Mouse (Mus musculus) embryo, embryonic 10.5 days (tissue): Measurements from ENCODE around the gene Cd300e.

Experiments used
- DNase-seq: peaks from one replicate; pipeline ENCODE4 v3.0.0-alpha.2; 2015; ENCODE audit warnings: low spot score

Cd300e gene

DNA sequence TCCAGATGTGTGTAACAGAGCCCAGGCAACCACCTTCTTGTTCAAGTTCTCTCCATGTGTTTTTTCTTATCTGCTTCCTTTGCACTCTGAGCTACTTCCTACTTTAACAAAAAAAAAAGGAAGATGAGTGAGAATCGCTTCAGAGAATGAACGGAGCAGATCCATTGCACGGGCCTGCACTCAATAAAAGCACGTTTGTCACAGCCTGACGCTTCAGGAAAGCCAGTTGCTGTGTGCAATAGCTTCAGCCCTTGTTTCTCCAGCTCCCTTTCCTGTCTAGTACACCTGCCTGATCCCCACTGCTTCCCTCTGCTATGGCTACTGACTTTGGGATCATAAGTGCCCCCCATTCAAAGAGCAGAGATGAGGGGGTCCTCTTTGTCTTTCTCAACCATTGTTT is at the start of gene Cd300e:
TSS of gene Cd300e (minus strand) at position 101 of the 400 bp plus-strand sequence.
- no peak for DNase-seq

DNA sequence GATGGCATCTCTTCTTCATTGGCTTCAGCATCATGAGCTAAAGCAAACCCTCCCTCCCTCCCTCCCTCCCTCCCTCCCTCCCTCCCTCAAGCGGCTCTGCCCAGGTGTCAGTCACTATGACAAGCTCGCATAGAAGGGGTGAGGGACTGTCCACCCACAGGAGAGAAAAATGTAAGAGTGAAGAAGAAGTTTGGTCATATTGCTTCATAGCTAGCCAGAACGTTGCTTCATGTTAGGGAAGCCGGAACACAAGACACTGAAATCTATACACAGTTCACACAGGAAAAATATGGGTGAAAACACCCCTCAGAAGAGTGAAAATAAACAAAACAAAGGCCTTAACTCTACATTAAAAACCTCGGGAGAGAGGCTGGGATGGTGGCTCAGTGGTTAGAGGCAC is 48.3 kb upstream of the Cd300e start:
- no peak for DNase-seq

DNA sequence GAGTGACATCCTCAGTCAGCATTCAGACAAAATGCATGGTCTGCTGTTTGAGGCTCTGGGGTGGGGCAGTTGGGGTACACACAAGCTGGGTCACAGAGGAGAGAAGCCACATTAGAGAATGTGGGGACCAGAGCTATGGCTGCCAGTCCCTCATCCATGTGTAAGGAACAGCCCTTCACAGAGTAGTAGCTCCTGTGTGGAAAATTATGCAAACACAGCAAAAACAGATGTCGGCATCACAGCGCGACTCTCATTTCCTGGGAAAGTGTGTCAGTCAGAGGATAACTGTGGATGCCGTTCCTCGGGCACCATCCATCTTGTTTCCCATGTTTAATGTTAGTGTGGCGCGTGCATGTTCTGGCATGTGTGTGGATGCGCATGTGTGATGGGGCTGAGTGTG is 46.2 kb upstream of the Cd300e start:
- DNase-seq = no peak

DNA sequence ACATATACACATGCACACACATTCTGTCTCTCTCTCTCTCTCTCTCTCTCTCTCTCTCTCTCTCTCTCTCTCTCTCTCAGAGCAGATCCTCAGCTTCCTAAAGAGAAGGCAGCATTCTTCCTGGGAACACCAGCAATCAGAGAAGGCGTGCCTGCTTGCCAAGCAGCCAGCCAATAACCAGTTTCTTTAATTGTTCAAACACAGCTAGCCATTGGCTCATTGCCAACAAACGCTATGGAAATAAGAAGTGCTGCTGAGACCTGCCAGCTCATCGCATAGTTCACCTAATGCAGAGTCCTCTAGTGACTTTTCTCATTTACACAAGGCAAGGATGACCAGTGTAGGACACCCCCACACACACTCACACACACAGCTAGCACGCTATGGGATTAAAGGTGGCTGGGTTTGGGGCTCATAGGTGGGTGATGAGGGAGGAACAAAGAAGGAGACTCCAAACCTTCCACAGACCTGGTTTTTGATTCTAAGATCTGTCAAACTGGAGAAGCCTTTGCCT is 45.5 kb upstream of the Cd300e start:
- no peak for DNase-seq

DNA sequence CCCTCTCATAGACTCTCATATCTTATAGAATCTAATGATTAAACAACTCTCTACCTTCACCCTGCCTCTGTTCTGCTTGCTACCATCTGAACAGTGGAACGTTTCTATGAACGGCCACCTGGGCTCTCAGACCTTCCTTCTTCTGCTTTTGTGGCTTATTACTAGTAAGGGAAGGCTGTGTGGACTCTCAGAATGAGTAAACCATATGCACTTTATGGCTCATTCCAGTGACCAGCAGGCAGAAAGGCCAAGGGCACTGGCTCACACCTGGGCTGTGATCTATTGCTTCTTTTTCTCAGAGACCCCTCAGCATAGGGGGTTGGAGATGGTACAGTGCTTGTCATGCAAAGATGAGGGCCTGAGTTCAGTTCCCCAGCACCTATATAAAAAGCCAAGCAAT is 44.7 kb upstream of the Cd300e start:
- DNase-seq = no peak

DNA sequence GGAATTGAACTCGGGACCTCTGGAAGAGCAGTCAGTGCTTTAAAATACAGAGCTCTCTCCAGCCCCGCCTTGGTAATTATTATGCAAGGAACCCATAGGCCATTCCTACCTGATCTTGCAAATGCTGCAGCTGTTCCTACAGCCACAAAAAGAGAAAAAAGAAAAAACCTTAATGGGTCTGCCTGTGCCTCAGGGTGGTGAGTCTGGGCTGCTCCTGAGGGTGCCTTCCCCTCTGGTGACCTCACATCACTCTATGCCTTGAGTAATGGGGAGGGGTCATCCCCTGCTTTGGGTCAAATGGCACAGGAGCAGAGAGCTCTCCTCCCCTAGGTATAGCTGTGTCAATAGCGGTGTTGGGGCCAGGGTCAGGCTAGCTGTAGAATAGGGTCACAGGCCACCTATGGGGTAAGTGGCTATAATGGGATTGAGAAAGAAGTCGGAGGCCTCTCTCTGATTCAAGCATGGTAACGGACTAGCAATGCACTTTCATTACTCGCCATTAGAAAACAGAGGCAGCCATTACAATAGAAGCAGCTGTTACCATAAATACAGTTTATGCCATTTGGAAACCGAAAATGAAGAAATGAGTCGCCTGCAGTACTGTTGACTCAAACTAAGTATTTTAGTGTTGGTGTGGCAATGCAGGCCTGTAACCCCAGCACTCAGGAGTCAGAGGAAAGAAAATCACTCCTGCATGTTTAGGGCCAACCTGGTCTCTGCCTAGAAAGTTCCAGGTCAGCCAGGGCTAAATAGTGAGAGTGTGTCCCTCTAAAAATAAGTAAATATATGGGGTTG is 43.0 kb upstream of the Cd300e start:
- DNase-seq = no peak

DNA sequence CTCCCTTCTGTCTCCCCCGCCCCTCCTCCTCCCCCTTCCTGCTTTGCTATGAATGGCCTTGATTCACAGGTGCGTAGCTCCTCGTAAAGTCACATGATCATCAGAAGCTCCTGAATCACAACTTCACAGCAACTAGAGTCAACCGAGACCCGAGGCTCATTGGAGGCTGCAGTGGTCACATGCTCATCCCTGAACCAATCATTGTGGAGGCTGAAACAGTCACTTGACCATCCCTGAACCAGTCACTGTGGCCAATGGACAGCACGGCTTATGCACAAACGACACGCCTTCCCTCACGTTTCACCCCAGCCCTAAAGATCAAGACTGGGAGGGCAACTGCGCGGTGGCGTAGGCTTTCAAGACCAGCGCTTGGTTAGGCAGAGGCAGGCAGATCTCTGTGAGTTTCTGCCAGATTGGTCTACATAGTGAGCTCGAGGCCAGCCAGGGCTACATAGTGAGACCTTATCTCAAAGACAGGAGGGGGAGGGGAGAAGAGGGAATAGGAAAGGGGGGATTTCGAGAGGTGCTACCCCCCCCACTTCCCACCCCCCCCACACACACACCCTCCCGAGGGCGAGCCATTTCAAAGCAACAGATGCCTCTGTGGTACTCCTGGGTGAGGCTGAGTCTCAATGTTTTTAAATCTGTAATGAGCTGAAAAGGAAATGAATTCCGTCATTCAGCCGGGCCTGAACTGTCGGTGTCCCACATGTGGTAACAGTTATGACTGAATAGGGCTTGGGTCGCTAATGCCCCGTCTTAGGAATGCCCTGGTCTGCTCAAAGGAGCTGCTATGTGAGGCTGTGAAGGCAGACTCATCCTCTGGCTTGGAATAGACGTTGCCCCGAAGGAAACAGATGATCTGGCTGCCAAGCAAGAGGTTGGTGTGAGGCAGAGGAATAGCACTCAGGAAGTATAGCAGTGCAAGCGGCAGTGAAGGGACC is 41.8 kb upstream of the Cd300e start:
- peak; percentile 71 for DNase-seq

DNA sequence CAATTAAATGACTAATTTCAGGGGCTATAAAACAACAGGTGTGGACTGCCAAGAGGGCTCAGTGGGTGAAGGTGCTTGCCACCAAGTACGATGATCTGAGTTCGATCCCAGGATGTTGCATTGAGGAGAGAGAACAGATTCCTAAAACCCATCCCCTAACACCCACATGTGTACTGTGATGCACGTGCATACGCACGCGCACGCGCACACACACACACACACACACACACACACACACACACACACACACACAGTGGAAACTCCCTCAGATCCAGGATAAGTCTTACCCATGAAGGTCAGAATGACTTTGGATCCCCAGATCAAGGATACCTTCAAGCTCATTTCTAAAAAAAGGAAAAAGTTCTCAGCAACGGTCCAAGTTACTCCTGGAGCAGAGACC is 40.1 kb upstream of the Cd300e start:
- DNase-seq = no peak

DNA sequence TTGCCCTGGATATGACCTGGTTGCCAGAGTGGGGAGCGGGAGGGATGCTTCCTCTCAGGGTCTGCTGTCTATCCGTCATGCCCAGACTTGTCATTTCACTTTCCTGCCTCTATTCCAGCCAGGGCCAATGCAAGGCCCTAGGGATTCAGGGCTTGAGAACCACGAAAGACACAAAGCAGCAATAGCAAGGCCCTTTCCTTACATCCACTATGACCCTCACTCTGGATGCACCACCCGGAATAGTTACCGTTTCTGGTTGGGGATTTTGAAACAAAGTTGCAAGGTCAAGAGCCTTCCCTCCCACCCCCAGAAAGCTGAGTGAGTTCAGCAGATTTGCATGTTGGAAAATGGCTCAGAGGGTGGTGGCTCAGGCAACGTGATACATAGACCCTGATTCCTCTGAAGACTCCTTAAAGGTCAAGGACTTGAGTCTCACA is 39.7 kb upstream of the Cd300e start:
- DNase-seq = peak; percentile 46

DNA sequence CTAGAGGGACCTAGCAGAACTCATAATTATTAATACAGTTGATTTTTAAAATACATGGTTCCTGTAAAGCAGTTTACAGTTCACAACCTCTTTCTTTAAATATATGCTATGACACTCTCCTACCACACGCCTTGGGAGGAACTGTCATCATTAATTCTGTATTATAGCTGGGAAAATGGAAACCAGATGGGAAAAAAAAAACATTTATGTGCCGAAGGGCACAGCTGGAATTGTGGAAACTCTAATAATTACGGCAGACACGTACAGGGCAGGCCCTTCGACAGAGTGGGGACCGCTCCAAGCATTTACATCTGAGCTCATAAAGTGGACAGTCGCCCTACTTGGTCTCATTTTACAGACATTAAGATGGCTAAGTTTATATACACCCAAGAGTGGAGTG is 38.8 kb upstream of the Cd300e start:
- DNase-seq = peak; percentile 64

DNA sequence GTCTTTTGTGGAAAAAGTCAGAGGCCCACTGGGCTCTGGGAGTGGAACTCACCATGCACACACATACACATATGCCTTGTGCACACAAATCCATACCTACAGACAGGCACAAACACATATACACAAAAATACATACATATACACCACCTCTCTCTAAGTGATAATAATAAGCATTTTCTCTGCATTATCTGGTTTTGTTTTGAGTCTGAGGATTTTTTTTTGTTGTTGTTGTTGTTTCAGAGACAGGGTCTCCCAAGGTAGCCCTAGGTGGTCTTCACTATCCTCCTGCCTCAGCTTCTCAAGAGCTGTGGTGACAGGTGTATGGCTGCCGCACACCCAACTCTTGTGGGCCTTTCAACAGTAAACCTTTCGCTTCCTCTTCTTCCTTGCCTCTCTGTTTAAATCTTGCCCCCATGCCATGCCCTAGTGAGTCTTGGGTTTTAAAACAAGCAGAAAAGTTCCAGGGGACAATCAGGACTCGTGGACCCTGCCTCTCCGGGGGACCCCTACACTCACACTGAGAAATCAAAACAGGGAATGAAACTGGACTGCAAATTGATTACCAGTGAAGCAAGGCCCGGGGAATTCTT is 38.1 kb upstream of the Cd300e start:
- no peak for DNase-seq

DNA sequence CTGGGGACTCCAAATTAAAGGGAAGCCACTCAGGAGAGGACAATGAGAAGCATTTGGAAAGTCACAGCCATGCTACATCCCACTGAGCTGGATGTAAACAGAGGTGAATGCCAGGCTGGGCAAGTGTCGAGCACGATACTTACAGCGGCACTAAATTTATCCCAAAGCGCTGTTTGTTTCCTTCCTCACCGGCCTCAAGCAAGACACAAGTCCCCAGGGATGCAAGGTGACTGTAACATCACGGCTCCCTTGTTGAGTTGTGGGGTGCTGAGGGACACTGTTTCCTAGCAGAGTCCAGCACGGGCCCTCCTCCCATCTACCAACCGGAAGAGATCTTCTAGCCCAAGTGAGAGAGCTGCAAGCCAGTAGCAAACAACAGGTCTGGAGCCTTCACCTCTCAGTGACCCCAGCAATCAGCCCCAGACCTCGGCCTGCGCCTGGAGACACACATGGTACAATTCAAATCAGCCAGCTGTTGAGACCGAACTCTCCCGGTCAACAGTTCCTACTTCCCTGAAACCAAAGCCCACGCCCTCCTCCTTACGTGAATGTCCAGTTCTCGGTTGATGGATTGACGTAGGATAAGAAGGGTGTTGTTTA is 37.4 kb upstream of the Cd300e start:
- DNase-seq = peak; percentile 80

DNA sequence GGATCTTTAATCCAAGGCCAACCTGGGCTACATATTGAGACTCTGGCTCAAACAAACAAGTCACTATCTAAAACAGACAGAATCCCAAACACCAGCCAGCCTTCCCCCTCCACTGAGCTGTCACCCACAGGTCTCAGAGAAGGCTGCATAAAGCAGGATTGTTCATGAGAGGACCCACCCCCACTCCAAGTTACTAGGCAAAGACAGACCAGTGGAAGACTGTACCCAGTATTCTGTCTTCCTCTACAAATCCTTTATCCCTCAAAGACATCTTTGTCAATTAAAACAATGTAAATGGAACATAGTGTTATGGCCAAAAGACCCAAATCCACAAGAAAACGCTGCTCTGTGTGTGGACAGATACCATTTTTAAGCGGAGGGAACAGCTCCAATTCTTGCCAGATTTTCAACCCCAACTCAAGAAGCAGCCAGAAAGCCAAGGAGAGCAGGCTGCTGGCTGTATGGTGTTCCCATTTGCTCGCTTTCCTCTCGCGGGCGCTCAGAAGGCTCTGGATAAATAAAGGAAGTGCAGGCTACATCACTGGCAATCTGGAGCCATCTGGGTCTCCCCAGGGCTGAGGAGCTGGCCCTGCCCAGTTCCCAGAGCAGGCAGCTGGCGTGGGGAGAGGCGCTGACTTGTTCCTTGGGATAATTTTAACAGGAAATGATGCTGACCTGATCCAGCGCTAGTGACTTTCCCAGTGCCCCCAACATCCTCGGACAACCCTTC is 36.4 kb upstream of the Cd300e start:
- DNase-seq = no peak

DNA sequence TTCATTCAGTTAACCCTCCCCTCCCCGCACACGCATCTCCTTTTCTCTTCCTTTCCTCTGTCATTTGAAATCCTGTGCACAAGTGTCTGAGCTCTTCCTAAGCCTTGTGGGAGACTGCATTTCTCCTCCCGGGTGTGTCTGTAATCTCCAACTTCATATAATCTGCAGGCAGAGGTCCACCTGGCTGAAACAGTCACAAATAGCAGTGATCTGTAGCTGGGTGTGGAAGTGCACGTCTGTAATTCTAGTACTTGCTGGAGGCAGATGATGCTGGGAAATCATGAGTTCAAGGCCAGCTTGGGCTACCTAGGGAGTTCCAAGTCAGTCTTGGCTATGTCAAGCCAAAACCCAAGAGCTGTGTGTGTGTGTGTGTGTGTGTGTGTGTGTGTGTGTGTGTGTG is 30.2 kb upstream of the Cd300e start:
- DNase-seq = no peak

DNA sequence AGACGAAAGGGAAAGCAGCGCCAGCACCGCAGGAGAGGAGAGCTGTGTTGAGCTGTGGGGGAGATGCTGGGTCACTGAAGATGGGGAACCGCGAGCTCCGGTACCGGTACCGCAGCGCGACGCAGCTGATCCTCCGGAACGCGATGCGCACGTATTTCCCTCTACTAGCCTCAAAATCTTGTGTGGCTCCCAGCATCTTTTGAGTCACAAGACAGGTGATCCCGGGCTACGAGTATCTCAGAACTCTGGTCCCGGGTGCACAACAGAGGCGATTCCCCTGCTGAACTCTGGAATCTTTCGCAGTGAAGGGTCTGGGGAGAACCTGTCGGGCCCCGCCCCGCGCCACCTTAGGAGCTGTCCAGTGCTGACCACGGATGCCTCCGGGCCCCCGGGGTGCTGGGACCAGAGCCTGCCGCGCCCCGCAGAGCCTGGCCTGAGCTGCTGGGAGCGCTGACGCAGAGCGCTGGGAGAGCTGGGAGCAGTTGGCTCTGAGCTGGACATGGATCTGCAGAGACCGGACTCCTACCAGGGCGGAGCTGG is 29.5 kb upstream of the Cd300e start, which contains the start of gene Rab37:
TSS of gene Rab37 (plus strand) at position 70 of the 540 bp plus-strand sequence.
- peak; percentile 56 for DNase-seq

DNA sequence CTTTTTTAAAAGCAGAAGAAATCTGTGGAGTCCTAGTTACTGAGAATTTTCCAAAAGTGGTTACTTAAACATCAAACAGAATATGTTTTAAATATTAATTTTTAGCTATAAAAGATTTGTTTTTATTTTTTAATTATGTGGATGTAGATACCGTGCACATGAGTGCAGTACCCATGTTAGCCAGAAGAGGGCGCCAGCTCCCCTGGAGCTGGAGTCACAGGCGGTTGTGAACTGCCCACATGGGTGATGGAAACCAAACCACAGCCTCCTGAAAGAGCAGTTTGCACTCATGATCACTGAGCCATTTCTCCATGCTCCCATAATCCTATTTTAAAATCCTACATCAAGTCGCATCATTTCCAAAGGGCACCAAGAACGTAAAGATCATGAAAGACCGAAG is 27.9 kb upstream of the Cd300e start:
- no peak for DNase-seq

DNA sequence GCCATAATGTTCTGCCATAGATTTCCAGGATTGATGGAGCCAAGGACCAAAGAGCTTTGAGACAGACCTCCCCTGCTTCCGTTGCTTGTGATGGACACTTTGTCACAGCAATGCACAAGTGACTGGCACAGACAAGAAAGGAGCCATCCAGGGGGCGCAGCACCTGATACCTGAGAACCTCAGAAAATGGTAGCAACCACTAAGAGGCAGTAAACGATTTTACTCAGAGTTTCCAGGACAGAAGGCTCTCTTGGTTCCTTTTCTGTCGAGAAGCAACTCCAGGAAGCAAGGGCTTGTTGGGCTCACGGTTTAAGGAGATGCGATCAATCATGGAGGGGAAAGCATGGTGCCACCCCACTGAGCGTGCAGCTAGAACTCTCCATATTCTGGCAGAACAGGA is 24.2 kb upstream of the Cd300e start:
- no peak for DNase-seq

DNA sequence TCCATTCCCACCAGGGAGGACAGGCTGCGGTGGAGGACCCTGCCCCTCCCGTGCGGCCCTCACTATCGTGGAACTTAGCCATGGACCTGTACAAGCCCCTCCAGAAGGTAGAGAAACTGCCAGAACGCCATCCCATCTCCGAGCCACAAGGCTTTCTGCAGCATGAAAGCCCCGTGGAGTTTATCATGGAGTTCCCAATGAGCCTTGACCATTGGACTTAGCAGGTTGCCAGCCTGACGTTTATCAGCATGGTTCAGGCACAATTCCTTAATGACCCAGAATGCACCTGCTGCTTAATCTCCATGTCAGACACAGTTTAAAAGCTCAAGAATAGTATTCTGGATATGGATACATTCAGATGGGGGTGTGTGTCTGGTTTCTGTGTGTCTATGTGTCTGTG is 23.1 kb upstream of the Cd300e start:
- no peak for DNase-seq

DNA sequence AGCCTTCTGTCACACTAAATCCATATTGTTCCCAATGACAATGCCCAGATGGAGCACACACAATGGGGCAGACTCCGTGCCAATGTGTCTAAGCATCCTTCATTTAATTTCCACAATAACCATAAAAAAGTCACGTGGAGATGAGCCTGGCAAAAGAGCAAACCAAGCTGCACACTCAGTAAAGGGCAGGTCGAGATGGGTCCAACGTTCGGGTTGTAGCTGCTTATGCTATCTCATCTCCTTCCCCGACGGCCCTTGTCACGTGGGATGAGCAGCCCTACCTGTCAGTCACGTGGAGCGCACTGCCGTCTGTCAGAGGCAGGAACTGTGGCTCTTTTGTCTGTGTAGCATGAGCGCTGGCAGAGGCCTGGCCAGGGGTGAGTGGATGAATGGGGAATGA is 22.6 kb upstream of the Cd300e start:
- no peak for DNase-seq

DNA sequence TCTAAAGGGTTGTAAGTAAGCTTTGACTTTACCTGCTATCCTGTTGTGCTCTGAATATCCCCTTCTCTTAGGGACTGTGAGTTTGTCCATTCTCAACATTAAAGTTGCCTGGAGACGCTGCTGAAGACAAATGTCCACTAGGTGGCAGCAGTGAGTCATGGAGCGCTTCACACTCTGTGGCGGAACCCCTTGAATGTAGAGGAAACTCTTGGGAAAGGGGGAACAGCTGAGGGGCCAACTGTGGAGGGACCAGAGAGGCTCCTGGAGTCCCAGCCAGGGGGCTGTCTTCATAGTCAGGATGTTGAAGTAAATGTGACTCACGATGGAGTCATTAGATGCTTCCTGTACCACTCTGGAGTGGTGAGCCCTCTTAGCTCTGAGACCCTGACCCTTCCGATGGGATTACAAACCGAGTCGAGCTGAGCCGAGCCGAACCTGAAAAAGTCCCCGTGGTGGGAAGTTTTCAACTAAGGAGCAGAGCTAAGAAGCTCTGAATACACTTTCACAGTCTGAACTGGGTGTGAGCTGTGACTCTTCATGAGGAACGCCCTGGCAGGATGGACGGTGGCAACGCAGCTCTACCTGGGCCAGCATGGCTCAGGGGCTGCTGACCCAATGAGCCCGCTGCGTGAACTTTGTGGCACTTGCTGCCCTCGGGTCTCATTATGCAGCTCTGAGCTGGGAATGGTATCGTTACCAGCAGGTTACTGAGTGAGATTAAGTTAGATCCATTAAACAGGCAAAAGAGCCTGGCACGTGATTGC is 21.6 kb upstream of the Cd300e start:
- peak; percentile 91 for DNase-seq
